Mouse (Mus musculus): ENCODE data around the gene Ppp1r1b. TPM values are rescaled to one million over a fixed set of nuclear protein-coding genes. Genes with fewer than 3 reads are reported as not detected.
A peak's percentile ranks its signal among the peaks of the same experiment; 100 is the strongest.
"Not testable (repeated sequence)": the region's sequence is repeated elsewhere in the genome, so short reads cannot be mapped to it uniquely, and the experiment has no call there.

The Ppp1r1b gene
- polyA plus RNA-seq, 1 experiment from 2014 or later = 1.3 TPM

GRCm38 (mm10) chr11:98374266-98374665, 26.1 kb downstream of the Ppp1r1b start:
- Histone ChIP-seq H3K4me1 (replicated peaks) (peaks cover 44% of the 10 kb centered on the region), H3K27me3 (ENCODE audit: insufficient read depth, poor library complexity, severe bottlenecking) (no peaks in the 10 kb centered on the region), H3K27ac (no peak overlapping the region), H3K36me3 (peaks cover 59% of the 10 kb centered on the region), H3K9me3 (no peaks in the 10 kb centered on the region), H3K4me3 (no peak overlapping the region)
- DNase-seq (ENCODE audit: low spot score) = no peak
- WGBS = 83% methylated on average over 8 of the region's 8 CpGs

- 66% methylated on average over 5 of the region's 5 CpGs for WGBS
- DNase-seq (ENCODE audit: low spot score) = no peak
- Histone ChIP-seq H3K27ac (no peak overlapping the region), H3K4me3 (no peak overlapping the region), H3K36me3 (peaks cover 84% of the 10 kb centered on the region), H3K4me1 (replicated peaks) (peaks cover 22% of the 10 kb centered on the region), H3K27me3 (ENCODE audit: insufficient read depth, poor library complexity, severe bottlenecking) (no peaks in the 10 kb centered on the region), H3K9me3 (no peaks in the 10 kb centered on the region)
Observed at GRCm38 (mm10) chr11:98376756-98377155, 28.6 kb downstream of the Ppp1r1b start.

- Histone ChIP-seq H3K9me3 (no peaks in the 10 kb centered on the region), H3K27ac (no peak overlapping the region), H3K4me1 (replicated peaks) (peaks cover 12% of the 10 kb centered on the region), H3K27me3 (ENCODE audit: insufficient read depth, poor library complexity, severe bottlenecking) (no peaks in the 10 kb centered on the region), H3K36me3 (peaks cover 86% of the 10 kb centered on the region), H3K4me3 (no peak overlapping the region)
- no peak for DNase-seq (ENCODE audit: low spot score)
- 88% methylated on average over 11 of the region's 11 CpGs for WGBS
Observed at GRCm38 (mm10) chr11:98377787-98378186, 29.6 kb downstream of the Ppp1r1b start.

- H3K27me3 ChIP-seq (ENCODE audit: insufficient read depth, poor library complexity, severe bottlenecking) = peaks cover 11% of the 10 kb centered on the region
- H3K4me3 ChIP-seq = no peak overlapping the region
- no peak overlapping the region for H3K27ac ChIP-seq
- H3K4me1 ChIP-seq (replicated peaks) = peaks cover 21% of the 10 kb centered on the region
- H3K36me3 ChIP-seq = peaks cover 76% of the 10 kb centered on the region
- DNase-seq (ENCODE audit: low spot score) = no peak
- WGBS = 95% methylated on average over 7 of the region's 7 CpGs
- no peaks in the 10 kb centered on the region for H3K9me3 ChIP-seq
Observed at GRCm38 (mm10) chr11:98379379-98379778, 31.2 kb downstream of the Ppp1r1b start.

GRCm38 (mm10) chr11:98380106-98380505, 31.9 kb downstream of the Ppp1r1b start:
- no peaks in the 10 kb centered on the region for H3K9me3 ChIP-seq
- WGBS = 83% methylated on average over 6 of the region's 6 CpGs
- peaks cover 69% of the 10 kb centered on the region for H3K36me3 ChIP-seq
- H3K27me3 ChIP-seq (ENCODE audit: insufficient read depth, poor library complexity, severe bottlenecking) = peaks cover 18% of the 10 kb centered on the region
- DNase-seq (ENCODE audit: low spot score) = no peak
- no peak overlapping the region for H3K4me3 ChIP-seq
- no peak overlapping the region for H3K27ac ChIP-seq
- H3K4me1 ChIP-seq (replicated peaks) = peaks cover 20% of the 10 kb centered on the region

- WGBS = 93% methylated on average over 2 of the region's 2 CpGs
- Histone ChIP-seq H3K4me1 (replicated peaks) (peaks cover 24% of the 10 kb centered on the region), H3K36me3 (peaks cover 54% of the 10 kb centered on the region), H3K27ac (no peak overlapping the region), H3K27me3 (ENCODE audit: insufficient read depth, poor library complexity, severe bottlenecking) (peaks cover 33% of the 10 kb centered on the region), H3K4me3 (no peak overlapping the region), H3K9me3 (no peaks in the 10 kb centered on the region)
- DNase-seq (ENCODE audit: low spot score) = no peak
Observed at GRCm38 (mm10) chr11:98381651-98382050, 33.4 kb downstream of the Ppp1r1b start.

GRCm38 (mm10) chr11:98382405-98382804, 34.2 kb downstream of the Ppp1r1b start:
- H3K9me3 ChIP-seq = not testable (repeated sequence)
- WGBS = 55% methylated on average over 2 of the region's 2 CpGs

GRCm38 (mm10) chr11:98383261-98384030, 35.2 kb downstream of the Ppp1r1b start, which contains the start of gene Tcap:
Gene Tcap, plus strand, starts transcription at chr11:98383811.
- H3K27me3 ChIP-seq (ENCODE audit: insufficient read depth, poor library complexity, severe bottlenecking) = peaks cover 51% of the 10 kb centered on the region
- H3K9me3 ChIP-seq = no peaks in the 10 kb centered on the region
- peaks cover 38% of the 10 kb centered on the region for H3K4me1 ChIP-seq (replicated peaks)
- H3K36me3 ChIP-seq = peaks cover 36% of the 10 kb centered on the region
- WGBS = 64% methylated on average over 14 of the region's 14 CpGs
- no peak within 1 kb of the TSS for H3K4me3 ChIP-seq
- peak within 1 kb of the TSS; percentile 16; the same call in 1 of the 2 replicates for H3K27ac ChIP-seq
- DNase-seq (ENCODE audit: low spot score) = no peak

More at GRCm38 (mm10) chr11:98382405-98382804, 34.2 kb downstream of the Ppp1r1b start:
- peaks cover 46% of the 10 kb centered on the region for H3K36me3 ChIP-seq
- not testable (repeated sequence) for H3K4me3 ChIP-seq; H3K27ac ChIP-seq; DNase-seq (ENCODE audit: low spot score)
- peaks cover 28% of the 10 kb centered on the region for H3K4me1 ChIP-seq (replicated peaks)
- peaks cover 41% of the 10 kb centered on the region for H3K27me3 ChIP-seq (ENCODE audit: insufficient read depth, poor library complexity, severe bottlenecking)

- peaks cover 28% of the 10 kb centered on the region for H3K36me3 ChIP-seq
- no peak for DNase-seq (ENCODE audit: low spot score)
- H3K27me3 ChIP-seq (ENCODE audit: insufficient read depth, poor library complexity, severe bottlenecking) = peaks cover 59% of the 10 kb centered on the region
- no peaks in the 10 kb centered on the region for H3K9me3 ChIP-seq
- WGBS = 68% methylated on average over 20 of the region's 20 CpGs
- H3K4me1 ChIP-seq (replicated peaks) = peaks cover 46% of the 10 kb centered on the region
- H3K27ac ChIP-seq = 0 out of 2 replicates have a peak overlapping the region, but pooled peaks have one; percentile 16
- H3K4me3 ChIP-seq = no peak overlapping the region
Observed at GRCm38 (mm10) chr11:98384216-98384615, 36.0 kb downstream of the Ppp1r1b start.

- peaks cover 65% of the 10 kb centered on the region for H3K27me3 ChIP-seq (ENCODE audit: insufficient read depth, poor library complexity, severe bottlenecking)
- H3K4me1 ChIP-seq (replicated peaks) = peaks cover 49% of the 10 kb centered on the region
- WGBS = 65% methylated on average over 8 of the region's 8 CpGs
- no peak overlapping the region for H3K4me3 ChIP-seq
- H3K27ac ChIP-seq = 0 out of 2 replicates have a peak overlapping the region, but pooled peaks have one; percentile 16
- no peaks in the 10 kb centered on the region for H3K9me3 ChIP-seq
- DNase-seq (ENCODE audit: low spot score) = no peak
- peaks cover 20% of the 10 kb centered on the region for H3K36me3 ChIP-seq
Observed at GRCm38 (mm10) chr11:98384721-98385637, 36.8 kb downstream of the Ppp1r1b start.

GRCm38 (mm10) chr11:98385638-98386585, 37.7 kb downstream of the Ppp1r1b start, which contains the start of gene Pnmt:
Gene Pnmt, plus strand, starts transcription at chr11:98386450.
- Histone ChIP-seq H3K27me3 (ENCODE audit: insufficient read depth, poor library complexity, severe bottlenecking) (peaks cover 74% of the 10 kb centered on the region), H3K27ac (no peak within 1 kb of the TSS; the same call in 1 of the 2 replicates), H3K9me3 (no peaks in the 10 kb centered on the region), H3K4me1 (replicated peaks) (peaks cover 49% of the 10 kb centered on the region), H3K36me3 (peaks cover 11% of the 10 kb centered on the region), H3K4me3 (peak within 1 kb of the TSS; percentile 21; the same call in 1 of the 2 replicates)
- DNase-seq (ENCODE audit: low spot score) = no peak
- WGBS = 52% methylated on average over 25 of the region's 25 CpGs

- H3K36me3 ChIP-seq = peaks cover 4% of the 10 kb centered on the region
- peaks cover 81% of the 10 kb centered on the region for H3K27me3 ChIP-seq (ENCODE audit: insufficient read depth, poor library complexity, severe bottlenecking)
- peak overlapping the region; percentile 21; the same call in 1 of the 2 replicates for H3K4me3 ChIP-seq
- 20% methylated on average over 24 of the region's 24 CpGs for WGBS
- DNase-seq (ENCODE audit: low spot score) = no peak
- peaks cover 51% of the 10 kb centered on the region for H3K4me1 ChIP-seq (replicated peaks)
- H3K27ac ChIP-seq = no peak overlapping the region
- no peaks in the 10 kb centered on the region for H3K9me3 ChIP-seq
Observed at GRCm38 (mm10) chr11:98386596-98386995, 38.4 kb downstream of the Ppp1r1b start.

Measured in hindbrain, embryonic 10.5 days (tissue).